Mouse (Mus musculus): ENCODE results near the gene Mbd3l2. TPM values are rescaled to one million over a fixed set of nuclear protein-coding genes. Genes with fewer than 3 reads are reported as not detected.

The Mbd3l2 gene
- total and polyA plus RNA-seq, 2 experiments from 2014 or later = not detected

DNA sequence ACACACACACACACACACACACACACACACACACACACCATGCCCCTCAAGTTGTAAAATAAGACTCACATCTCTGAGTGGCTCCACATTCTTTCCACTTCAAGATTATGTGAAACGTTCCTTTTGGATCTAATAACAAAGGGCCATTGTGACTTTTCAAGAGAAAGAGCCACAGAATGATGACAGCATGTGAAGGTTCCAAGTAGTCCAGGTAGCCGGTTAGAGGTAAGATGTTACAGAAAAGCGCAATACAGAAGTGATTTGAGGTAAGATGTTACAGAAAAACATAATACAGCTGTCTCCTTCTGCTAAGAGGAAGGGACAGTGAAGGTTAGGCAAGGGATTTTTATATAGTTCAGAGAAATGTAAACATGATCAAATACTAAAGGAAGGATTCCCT lies 47.7 kb downstream of the Mbd3l2 start, which contains the start of the genes Zfp558 and Mbd3l1:
Gene Zfp558, minus strand, starts transcription at position 101 of the 400 bp plus-strand sequence.
Gene Mbd3l1, plus strand, starts transcription at position 192 of the 400 bp plus-strand sequence.
- WGBS = 60% methylated on average over 3 of the region's 3 CpGs

More for the DNA sequence above, 47.7 kb downstream of the Mbd3l2 start, which contains the start of the genes Zfp558 and Mbd3l1:
- Histone ChIP-seq H3K9ac (replicated peaks; ENCODE audit: low read depth, low read length) (no peak within 1 kb of the TSS), H3K36me3 (replicated peaks; ENCODE audit: control insufficient read depth, insufficient read depth, low read length) (no peaks in the 10 kb centered on the region), H3K27ac (ENCODE audit: low read depth) (no peak within 1 kb of the TSS), H3K4me3 (ENCODE audit: low read depth, low read length) (no peak within 1 kb of the TSS), H3K27me3 (ENCODE audit: control insufficient read depth, insufficient read depth, low read length) (no peaks in the 10 kb centered on the region), H3K4me2 (ENCODE audit: low read depth, low read length) (no peak within 1 kb of the TSS), H3K9me3 (replicated peaks; ENCODE audit: control insufficient read depth, low read length) (no peaks in the 10 kb centered on the region), H3K4me1 (ENCODE audit: control insufficient read depth, insufficient read depth) (no peaks in the 10 kb centered on the region)
- TF ChIP-seq CTCF (IDR thresholded peaks at IDR 0.05; ENCODE audit: low read depth) (no peak), EP300 (IDR thresholded peaks at IDR 0.05; ENCODE audit: low read depth) (no peak)
- DNase-seq (ENCODE audit: low spot score) (no peak), ATAC-seq (ENCODE audit: insufficient read depth, low read depth) (no peak)

Small RNA genes within 50 kb of the gene (microRNA-seq; reads per million reads assigned to microRNA genes)
- not detected for gene Gm22854

Other genes with a start within 250 kb of the Mbd3l2 start
- gene Chordc1, start 138.5 kb upstream of the Mbd3l2 start, total RNA-seq (2014; rRNA removed; ENCODE audit: low replicate concordance) = 15.0 and 69.7 TPM in 2 replicates
- 51.7 and 53.5 TPM in 2 replicates for gene Chordc1, start 138.5 kb upstream of the Mbd3l2 start, polyA plus RNA-seq (2015; fragmentation: Nextera tagmentation; extraction: Ambion mirVana)
- gene Naalad2, start 27.7 kb upstream of the Mbd3l2 start, total RNA-seq (2014; rRNA removed; ENCODE audit: low replicate concordance) = 3.0 and 15.8 TPM in 2 replicates
- 4.5 and 4.7 TPM in 2 replicates for gene Naalad2, start 27.7 kb upstream of the Mbd3l2 start, polyA plus RNA-seq (2015; fragmentation: Nextera tagmentation; extraction: Ambion mirVana)
- not detected in 2 replicates for gene Ubtfl1, start 26.2 kb upstream of the Mbd3l2 start, total RNA-seq (2014; rRNA removed; ENCODE audit: low replicate concordance)
- gene Ubtfl1, start 26.2 kb upstream of the Mbd3l2 start, polyA plus RNA-seq (2015; fragmentation: Nextera tagmentation; extraction: Ambion mirVana) = not detected in 2 replicates
- gene Zfp558, start 47.6 kb downstream of the Mbd3l2 start, total RNA-seq (2014; rRNA removed; ENCODE audit: low replicate concordance) = 0.46 and 0.73 TPM in 2 replicates
- gene Zfp558, start 47.6 kb downstream of the Mbd3l2 start, polyA plus RNA-seq (2015; fragmentation: Nextera tagmentation; extraction: Ambion mirVana) = 1.7 and 1.9 TPM in 2 replicates
- not detected in 2 replicates for gene Mbd3l1, start 47.7 kb downstream of the Mbd3l2 start, total RNA-seq (2014; rRNA removed; ENCODE audit: low replicate concordance)
- gene Mbd3l1, start 47.7 kb downstream of the Mbd3l2 start, polyA plus RNA-seq (2015; fragmentation: Nextera tagmentation; extraction: Ambion mirVana) = not detected in 2 replicates
- 13.9 and 14.8 TPM in 2 replicates for gene Muc16, start 243.9 kb downstream of the Mbd3l2 start, total RNA-seq (2014; rRNA removed; ENCODE audit: low replicate concordance)
- gene Muc16, start 243.9 kb downstream of the Mbd3l2 start, polyA plus RNA-seq (2015; fragmentation: Nextera tagmentation; extraction: Ambion mirVana) = 1.00 and 1.6 TPM in 2 replicates